Mouse (Mus musculus) embryo, embryonic 10.5 days (tissue): Measurements from ENCODE around the gene Arsb.
"Not testable (repeated sequence)": the region's sequence is repeated elsewhere in the genome, so short reads cannot be mapped to it uniquely, and the experiment has no call there.

Experiments used
- DNase-seq: peaks from one replicate; pipeline ENCODE4 v3.0.0-alpha.2; 2015; ENCODE audit warnings: low spot score

The Arsb gene

GRCm38 (mm10) chr13:93985750-93986149 lies 214.3 kb downstream of the Arsb start:
- DNase-seq = not testable (repeated sequence)

GRCm38 (mm10) chr13:93987611-93988010 lies 216.2 kb downstream of the Arsb start:
- no peak for DNase-seq

GRCm38 (mm10) chr13:93989208-93989607 lies 217.8 kb downstream of the Arsb start:
- no peak for DNase-seq

GRCm38 (mm10) chr13:93989736-93990611 lies 218.5 kb downstream of the Arsb start:
- DNase-seq = no peak

GRCm38 (mm10) chr13:93990841-93991240 lies 219.4 kb downstream of the Arsb start:
- no peak for DNase-seq

GRCm38 (mm10) chr13:93992342-93992882 lies 221.0 kb downstream of the Arsb start:
- DNase-seq = no peak
